Mouse (Mus musculus) 3134 (cell line): ENCODE results near the gene Cds2.
"Not testable (repeated sequence)": the region's sequence is repeated elsewhere in the genome, so short reads cannot be mapped to it uniquely, and the experiment has no call there.

Experiments used
- DNase-seq: peaks from one replicate; pipeline ENCODE4 v3.0.0-alpha.2; 2011; ENCODE audit warnings: low spot score; ENCODE audit not compliant: insufficient read length; ENCODE audit errors: extremely low read depth

The Cds2 gene

DNA sequence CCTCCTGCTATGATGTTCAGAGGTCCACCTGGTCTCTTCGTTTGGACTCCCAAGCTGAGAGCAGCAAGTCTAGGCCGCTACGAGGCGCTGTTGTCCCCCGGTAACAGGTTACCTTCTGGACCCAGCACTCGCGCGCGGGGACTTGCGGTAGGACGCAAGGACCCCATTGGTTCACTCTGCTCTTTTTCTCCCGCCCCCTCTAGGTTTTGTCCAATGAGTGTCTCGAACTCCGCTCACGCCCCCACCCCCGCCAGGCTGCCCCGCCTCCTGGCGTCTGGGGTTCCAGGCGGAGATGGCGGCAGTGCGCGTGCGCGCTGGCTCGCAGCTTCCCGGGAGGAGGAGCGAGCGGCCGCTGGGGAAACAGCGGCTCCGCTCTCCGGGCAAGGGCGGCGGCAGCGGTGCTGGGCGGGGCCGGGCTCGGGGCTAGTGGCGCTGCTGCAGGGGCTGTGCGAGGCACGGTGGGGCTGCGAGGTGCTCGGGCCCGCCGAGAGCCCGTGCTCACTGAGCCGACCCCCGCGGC is at the start of gene Cds2:
Gene Cds2 (plus strand): TSS at position 270 of the 520 bp plus-strand sequence.
- DNase-seq = peak; percentile 100

DNA sequence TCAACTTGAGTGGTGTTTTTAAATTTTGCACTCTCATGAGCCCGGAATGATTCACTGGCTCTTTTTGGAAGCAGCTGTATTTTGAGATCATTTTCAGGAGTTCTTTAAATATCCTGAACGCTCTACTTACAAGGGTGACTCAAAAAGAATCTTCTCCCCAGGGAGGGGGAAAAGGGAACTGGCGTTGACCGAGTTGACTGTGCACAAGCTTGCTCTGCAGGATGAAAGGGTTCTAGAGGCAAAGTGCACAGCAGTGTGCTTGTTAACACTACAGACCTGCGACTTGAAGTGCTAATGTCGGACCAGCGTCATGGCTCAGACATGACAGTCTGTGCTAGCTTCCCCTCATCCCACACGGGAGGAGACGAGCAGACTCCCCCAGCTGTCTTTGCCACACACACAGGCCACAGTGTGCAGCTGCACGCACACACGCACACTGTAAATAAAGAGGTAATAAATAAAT is 41.3 kb upstream of the Cds2 start:
- DNase-seq = peak; percentile 64

DNA sequence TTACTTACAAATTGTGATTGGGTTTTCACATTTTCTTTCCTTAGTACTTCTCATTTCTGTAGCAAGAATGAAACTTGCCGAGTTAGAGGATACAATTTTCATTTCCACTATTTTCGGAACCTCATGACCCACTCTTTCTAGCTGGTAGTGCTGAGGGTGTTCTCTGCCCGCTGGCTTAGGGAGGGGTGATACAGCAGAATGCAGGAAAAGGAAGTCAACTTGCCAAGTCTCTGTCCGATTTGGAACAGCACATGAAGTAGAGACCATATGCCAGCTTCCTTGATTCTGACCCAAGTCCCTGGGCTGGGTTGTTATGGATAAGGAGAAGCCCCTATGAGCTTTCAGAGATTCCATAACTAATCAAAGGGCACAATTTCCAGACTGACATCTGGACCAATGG is 38.6 kb upstream of the Cds2 start:
- no peak for DNase-seq

DNA sequence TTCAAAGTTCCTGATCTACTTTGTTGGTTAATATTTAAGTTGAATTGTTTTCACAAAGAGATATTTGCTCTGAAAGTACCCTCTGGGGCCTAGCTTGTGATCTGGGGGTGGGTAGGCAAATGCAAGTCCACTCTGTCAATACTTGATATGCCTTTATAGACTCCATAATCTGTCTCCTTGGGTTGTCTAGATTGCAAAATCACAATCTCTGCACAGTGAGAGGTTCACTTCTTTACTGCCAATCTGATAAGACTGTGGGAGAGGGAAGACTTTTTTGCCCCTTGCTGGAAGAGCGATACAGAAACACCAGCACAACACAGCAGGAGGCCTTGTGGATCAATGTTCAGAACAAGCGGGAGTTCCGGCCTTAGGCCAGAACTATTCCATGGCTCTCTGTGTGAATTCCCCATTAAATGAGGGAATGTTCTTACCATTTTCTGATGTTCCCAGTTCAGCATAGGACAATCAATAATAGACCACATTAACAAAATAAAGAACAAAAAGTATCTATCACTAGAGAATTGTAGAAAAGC is 30.5 kb upstream of the Cds2 start:
- no peak for DNase-seq

DNA sequence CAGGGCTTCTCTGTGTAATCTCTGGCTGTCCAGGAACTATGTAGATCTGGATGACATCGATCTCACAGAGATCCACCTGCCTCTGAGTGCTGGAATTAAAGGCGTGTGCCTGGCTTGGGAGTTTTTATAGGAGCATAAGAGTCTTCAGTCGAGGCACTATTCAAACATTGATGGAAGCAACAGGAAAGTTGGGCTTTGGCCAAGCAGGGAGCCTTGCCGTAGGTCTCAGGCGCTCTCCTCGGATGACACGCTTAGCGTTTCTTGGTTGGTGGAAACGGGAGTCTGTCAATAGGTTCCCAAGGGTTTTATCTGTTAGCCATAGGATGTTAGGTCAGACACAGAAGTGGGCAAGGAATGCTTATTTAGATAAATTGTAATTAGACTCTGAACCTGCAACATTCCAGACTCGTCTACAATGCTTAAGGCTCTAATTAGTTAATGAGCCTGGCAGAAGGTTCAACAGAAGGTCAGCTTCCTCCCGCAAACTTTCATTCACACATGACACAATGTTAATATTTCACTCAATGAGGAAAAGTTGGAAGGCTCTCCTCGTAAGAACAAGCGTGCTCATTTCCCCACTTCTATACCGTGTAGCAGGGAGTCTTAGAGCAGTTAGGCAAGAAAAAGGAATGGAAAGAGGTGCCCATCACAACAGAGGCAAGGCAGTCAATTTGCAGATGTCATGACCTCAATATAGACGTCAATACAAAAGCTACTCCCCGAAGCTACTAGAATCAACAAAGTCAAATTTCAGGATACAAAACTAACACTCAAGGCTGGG is 28.8 kb upstream of the Cds2 start:
- no peak for DNase-seq

DNA sequence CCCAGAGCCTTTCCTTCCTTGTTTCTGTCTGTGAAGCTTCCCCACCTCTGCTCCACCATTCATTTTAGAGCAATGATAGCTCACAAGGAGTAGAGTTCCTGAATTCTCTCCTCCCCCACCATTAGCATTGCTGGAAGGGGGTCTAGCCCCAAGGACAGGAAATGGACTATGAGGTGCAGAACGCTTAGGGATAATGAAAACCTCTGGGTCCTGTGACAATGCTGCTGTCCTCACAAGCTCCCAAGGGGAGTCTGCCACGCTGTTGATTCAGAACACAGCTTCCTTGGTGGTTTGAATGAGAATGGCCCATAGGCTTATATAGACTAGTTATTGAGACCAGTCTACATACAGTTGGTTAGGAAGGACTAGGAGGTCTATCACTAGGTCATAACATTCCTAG is 27.7 kb upstream of the Cds2 start:
- DNase-seq = no peak

DNA sequence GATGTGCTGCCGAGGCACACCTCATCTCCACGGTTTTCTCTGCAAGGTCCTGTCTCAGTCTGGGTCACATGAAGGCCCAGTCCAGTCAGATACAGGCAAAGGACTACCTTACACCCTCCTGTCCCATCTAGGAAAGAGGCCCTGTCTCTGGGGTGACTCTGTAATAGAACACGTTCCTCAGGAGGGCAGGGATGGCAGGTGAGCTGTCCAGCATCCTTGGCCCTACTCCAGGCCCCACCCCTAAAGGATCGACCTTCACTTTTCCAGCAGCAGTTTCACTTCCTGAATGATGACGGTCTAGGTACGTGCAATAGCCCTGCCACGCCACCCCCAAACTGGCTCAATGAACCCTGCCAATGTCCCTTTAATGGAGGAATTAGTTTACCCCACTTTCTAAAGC is 27.0 kb upstream of the Cds2 start:
- DNase-seq = no peak

DNA sequence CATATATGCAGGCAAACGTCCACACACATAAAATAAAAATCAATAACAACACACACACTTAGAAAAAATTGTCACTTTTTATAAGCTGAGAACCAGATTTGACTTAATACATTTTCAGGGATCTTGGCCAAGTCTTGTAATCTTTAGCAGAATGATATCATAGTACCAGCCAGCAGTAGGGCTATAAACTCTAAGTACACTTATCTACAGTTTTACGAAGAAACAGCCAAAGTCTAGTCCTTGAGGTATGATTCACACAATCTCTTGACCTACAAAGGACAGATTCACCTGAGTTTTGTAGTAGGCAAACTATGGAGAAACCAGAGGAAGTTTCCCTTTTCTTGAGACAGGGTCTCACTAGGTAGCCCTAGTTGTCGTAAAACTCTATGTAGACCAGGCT is 23.5 kb upstream of the Cds2 start:
- not testable (repeated sequence) for DNase-seq

DNA sequence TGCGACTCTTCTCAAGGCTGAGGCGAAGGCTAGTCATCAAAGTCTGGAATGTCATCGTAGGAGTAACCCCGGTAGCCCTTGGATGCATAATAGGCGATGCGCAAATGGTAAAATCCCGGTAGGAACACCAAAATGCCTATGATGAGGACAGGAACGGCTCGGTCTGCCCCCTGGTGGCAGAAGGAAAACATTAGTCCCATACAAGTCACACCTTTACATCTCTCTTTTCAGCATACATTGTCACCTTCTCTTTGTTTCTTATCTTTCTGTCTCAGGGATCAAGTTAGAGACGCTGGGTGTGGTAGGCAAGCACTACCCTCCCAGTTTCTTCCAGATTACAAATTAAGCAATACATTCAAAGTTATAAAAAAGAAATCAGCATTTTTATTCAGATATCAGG is 22.5 kb upstream of the Cds2 start:
- DNase-seq = not testable (repeated sequence)

DNA sequence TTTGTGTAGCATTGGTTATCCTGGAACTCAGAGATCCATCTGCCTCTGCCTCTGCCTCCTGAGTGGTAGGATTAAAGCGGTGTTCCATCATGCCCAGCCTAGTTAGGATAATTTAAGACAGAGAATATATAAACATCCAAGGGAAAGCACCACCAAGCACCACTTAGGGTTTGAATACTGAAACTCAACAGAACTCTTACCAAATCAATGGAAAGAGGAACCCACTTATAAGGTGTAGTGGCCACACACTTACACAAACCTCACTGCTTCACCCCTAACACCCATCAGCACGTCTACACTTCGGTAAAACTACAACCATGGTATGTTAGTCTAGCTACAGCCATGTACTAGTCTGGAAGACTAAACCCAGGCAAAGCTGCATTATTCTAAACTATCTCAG is 19.6 kb upstream of the Cds2 start:
- DNase-seq = no peak

DNA sequence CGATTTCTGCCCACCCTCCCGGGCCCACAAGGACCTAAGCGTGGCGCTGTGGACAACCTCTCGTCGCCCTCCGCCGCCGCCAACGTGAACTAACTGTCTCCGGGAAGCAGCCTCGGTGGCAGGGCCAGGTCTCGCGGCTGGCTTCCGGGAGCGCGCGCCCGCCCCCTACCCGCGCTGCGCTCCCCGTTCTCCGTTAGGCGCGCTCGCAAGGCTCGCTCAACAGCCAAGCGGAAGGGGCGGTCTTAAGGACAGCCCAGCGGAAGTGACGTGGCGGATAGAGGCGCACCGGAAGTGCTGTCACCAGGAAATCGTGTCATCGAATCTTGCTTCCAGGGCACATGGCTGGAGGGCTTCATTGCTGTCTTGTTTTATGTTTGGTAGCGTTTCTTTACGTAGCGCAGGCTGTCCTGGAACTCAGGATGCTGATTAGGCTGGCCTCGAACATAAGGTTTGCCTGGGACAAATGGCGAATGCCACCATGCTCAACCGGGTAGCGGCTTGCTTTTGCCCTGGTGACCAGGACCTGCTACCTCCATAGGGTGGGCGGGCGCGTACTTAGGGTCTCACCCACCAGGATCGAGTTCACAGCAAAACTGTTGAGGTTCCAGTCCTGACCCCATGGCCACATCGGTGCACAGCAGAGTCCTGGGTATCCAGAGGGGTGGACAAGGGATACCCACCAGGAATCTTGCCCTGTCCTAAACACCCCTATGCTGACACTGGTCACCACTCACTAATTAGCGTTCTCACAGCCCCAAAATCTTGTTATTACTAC is 15.2 kb upstream of the Cds2 start, which contains the start of gene Tmem230:
Gene Tmem230 (minus strand): TSS at position 269 of the 775 bp plus-strand sequence.
- peak; percentile 91 for DNase-seq

DNA sequence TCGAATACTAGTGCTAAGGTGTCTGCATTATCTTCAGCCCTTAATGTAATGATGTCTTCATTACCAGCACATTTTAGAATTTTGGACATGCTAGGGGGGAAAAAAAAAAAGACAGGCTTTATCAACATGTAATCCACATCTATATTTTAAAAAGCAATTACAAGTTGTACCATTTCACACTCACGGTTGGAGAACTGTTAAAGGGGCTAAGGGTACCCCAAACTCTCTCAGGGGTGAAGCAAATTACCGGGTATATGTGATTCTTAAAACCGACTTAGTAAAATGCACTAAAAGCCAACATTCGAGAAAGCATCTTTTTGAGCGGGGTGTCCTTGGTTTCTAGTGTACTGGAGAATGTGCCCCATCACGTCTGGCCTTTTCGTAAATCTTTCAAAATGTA is 11.0 kb upstream of the Cds2 start:
- no peak for DNase-seq

DNA sequence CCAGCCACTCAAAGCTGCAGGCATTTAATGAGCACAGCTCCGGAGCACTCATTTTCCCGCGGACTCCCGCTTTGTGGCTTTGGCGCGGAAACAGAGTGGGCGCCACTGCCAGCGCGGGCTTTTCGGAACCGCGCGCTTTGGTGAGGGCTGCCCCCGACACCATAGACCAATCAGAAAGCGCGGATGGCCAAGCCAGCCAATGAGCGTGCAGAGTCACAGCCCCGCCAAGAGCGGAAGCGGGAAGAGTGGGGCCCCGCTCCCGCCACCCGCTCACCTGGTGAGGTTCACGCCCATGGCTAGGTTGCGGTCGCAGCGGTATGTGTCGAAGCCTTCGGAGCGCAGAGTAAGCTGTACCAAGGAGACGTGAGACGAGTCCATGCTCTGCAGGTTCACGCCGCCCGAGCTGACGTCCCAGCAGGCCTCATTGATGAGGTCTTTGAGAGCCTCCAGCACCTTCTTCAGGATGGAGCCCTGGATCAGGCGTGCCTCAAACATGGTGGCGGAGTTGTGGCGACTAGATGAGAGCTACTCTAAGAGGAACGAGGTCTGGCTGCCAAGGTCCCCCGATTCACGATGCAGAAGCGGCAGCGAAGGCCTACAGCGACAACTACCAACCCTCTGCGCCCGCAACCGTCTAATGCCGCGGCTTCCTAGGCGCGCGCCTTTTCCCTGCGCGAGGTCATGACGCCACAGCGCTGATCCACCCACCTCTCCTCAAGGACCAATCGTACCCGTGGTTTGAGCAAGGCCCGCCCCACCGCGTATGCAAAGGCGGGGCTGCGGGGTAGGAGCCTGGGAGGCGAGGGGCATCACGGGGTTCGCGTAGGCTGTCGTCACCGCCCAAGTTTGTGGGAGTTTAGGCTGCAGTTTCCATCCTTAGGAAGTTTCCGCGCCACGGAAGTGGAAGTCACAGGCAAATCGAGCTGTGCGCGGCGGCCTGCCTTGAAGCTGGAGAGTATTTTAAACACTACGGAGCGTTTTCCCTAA is 10.1 kb upstream of the Cds2 start, which contains the start of gene Pcna:
Gene Pcna (minus strand): TSS at position 773 of the 987 bp plus-strand sequence.
- peak; percentile 99 for DNase-seq

DNA sequence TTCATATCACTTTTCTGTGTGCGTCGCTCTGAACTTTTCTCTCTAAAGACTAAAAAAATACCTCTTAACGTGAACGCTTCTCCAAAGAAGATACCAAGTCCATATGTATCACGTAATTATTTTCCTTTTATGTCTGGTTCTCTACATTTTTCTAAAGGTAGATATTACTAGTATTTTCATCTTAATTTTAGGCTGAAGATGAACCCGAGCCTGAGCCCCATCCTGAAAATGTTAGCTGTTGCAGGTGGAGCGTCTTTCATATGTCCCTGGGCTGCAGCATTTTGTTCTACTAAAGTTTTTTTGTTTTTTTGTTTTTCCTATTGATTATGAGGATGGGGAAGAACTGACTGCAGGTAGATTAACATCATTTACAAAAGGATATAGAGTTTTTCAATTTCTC is 9.3 kb upstream of the Cds2 start:
- DNase-seq = no peak

DNA sequence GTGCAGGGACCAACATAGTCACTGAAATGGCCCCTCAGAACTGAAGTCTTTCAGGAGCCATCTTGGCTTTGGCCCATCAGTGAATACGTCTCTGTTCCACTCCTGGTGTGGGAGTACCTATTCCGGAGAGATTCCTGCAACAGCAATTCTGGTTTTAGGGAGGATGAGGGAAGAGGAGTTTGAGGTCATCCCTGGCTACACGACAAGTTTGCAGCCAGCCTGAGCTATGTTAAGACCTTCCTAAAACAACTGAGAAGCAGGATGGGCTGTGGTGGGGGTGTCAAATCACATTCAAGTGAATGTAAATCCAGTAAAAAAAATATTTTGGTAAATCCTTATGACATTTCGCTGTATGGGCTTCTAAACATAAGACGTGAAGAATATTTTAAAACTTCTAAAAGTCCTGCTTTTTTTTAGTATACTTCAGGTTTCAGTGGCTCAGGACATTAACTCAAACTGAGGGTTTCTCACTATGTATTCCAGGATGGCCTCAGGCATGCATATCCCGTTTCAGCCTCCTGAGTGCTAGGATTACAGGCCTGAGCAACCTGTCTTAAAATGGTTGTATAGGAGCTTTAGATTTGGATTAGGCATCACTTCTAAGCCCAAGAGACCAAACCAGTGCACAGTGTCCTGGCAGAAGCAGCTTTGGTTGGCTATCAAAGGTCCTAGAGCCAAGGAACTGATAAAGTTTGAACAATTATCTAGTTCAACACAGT is 5.4 kb upstream of the Cds2 start:
- DNase-seq = no peak

DNA sequence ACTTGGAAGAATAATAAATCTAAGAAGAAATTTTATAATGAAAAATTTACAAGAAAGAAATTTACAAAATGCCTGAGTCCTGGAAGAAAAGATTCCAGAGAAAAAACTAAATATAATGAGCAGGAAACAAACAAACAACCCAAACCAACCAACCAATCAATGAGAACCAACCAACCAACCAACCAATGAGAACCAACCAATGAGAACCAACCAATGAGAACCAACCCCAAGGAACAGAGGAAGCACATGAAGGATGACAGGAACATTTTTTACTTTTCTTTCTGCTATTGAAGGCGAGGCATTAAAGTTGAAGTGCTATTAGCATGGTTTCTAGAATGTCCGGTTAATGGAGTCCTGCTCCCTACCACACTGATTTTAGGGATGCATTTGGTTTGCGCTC is 2.3 kb upstream of the Cds2 start:
- DNase-seq = no peak

DNA sequence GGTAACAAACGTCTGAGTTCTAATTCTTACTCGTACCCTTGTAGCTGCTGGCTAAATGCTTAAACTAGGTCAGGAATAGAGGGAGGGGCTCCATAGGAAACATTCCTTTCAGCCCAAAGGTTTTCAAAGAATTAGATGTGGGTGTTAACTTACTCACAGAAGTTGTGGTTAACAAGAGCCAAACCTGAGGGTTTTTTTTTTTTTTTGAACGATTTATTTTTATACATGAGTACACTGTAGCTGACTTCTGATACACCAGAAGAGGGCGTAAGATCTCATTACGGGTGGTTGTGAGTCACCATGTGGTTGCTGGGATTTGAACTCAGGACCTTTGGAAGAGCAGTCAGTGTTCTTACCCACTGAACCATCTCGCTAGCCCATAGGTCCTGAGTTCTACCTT is 773 bp upstream of the Cds2 start:
- DNase-seq = no peak

DNA sequence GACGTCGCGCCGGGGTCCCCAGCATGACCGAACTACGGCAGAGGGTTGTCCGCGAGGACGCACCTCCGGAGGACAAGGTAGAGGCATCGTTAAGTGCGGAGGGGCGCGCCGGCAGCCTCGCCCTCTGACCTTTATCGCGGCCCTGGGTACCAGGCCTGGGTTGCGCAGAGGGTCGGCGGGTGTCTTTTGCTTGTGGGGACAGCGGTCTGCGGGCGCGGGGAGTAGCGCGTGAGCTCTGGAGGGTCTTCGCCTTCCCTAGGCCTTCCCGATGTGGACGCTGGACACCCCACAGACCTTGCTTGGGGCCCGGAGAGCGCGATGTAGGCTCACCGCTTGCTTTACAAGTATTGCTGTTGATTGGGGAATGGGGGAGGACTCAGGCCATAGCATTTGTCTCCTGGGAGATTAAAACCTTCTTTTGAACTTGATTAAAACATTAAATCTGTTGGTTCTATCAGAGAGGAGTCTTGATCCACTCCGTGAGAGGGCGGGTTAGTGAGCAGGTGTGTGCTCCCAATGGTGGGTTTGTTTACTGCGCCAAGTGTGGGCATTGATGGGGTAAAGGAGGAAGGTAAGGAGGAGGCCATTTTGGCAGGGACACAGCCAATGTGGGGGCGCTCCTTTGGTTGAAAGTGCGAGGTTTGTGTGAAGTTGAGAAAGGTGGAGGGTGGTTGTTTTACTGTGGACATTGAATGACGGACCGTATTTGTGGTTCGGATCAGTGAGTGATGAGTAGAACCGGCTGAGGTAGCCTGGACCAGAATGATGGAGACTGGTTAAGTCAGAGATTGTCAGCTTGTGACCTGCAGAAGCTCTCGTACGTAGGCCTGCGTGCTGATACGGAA is 695 bp downstream of the Cds2 start:
- no peak for DNase-seq

DNA sequence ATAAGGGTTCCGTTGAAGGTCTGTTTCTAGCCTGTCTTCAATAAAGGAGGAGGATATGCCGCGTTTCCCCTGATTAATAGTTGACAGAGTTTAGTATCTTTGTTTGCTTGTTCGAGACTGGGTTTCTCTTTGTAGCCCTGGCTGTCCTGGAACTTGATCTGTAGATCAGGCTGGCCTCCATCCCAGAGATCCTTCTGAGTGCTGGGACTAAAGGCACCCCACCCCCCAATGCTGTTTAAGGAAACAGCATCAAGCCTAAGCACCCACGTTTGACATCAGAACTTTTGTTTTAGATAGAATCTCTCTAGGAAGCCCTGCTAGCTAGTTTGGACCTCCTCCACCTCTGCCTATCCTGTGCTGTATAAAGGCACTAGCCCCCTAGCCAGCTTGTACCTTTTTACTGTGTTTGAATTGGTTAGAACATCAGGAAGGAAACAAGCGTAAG is 1.3 kb downstream of the Cds2 start:
- DNase-seq = no peak
